Mouse (Mus musculus): Measurements from ENCODE around the gene Spryd3.
A peak's percentile ranks its signal among the peaks of the same experiment; 100 is the strongest.

Spryd3 gene

GRCm38 (mm10) chr15:102146882-102147281 is 10.8 kb upstream of the Spryd3 start:
- DNase-seq (ENCODE audit: low spot score in 2 of 2): no peak

- no peak for DNase-seq (ENCODE audit: low spot score in 2 of 2)
These were observed 10.1 kb upstream of the Spryd3 start for GRCm38 (mm10) chr15:102146089-102146488.

- peak in 1 of 2 experiments; percentile 44 for DNase-seq (ENCODE audit: low spot score in 2 of 2)
These were observed 9.3 kb upstream of the Spryd3 start for GRCm38 (mm10) chr15:102145330-102145729.

GRCm38 (mm10) chr15:102144726-102145125 is 8.7 kb upstream of the Spryd3 start:
- no peak for DNase-seq (ENCODE audit: low spot score in 2 of 2)

- no peak for DNase-seq (ENCODE audit: low spot score in 2 of 2)
These were observed 8.3 kb upstream of the Spryd3 start, which contains the start of gene Igfbp6 for GRCm38 (mm10) chr15:102144274-102144711. Gene Igfbp6 (plus strand): TSS chr15:102144362.

GRCm38 (mm10) chr15:102142914-102143912 is 7.2 kb upstream of the Spryd3 start:
- DNase-seq (ENCODE audit: low spot score in 2 of 2): no peak

GRCm38 (mm10) chr15:102141120-102141519 is 5.1 kb upstream of the Spryd3 start:
- DNase-seq (ENCODE audit: low spot score in 2 of 2): no peak

- no peak for DNase-seq (ENCODE audit: low spot score in 2 of 2)
These were observed 409 bp downstream of the Spryd3 start for GRCm38 (mm10) chr15:102135522-102136128.

- no peak for DNase-seq (ENCODE audit: low spot score in 2 of 2)
These were observed 1.3 kb downstream of the Spryd3 start for GRCm38 (mm10) chr15:102134709-102135108.

GRCm38 (mm10) chr15:102133314-102133713 is 2.7 kb downstream of the Spryd3 start:
- DNase-seq (ENCODE audit: low spot score in 2 of 2): no peak

GRCm38 (mm10) chr15:102126303-102126702 is 9.7 kb downstream of the Spryd3 start:
- no peak for DNase-seq (ENCODE audit: low spot score in 2 of 2)

GRCm38 (mm10) chr15:102120530-102120929 is 15.5 kb downstream of the Spryd3 start:
- DNase-seq (ENCODE audit: low spot score in 2 of 2): no peak

- DNase-seq (ENCODE audit: low spot score in 2 of 2): no peak
These were observed 16.2 kb downstream of the Spryd3 start for GRCm38 (mm10) chr15:102119831-102120170.

- no peak for DNase-seq (ENCODE audit: low spot score in 2 of 2)
These were observed 16.8 kb downstream of the Spryd3 start for GRCm38 (mm10) chr15:102119121-102119830.

GRCm38 (mm10) chr15:102118591-102118990 is 17.4 kb downstream of the Spryd3 start:
- DNase-seq (ENCODE audit: low spot score in 2 of 2): no peak

GRCm38 (mm10) chr15:102117461-102118443 is 18.3 kb downstream of the Spryd3 start:
- no peak for DNase-seq (ENCODE audit: low spot score in 2 of 2)

GRCm38 (mm10) chr15:102116753-102117415 is 19.1 kb downstream of the Spryd3 start:
- DNase-seq (ENCODE audit: low spot score in 2 of 2): no peak

- DNase-seq (ENCODE audit: low spot score in 2 of 2): no peak
These were observed 20.3 kb downstream of the Spryd3 start for GRCm38 (mm10) chr15:102115731-102116231.

- no peak for DNase-seq (ENCODE audit: low spot score in 2 of 2)
These were observed 21.3 kb downstream of the Spryd3 start for GRCm38 (mm10) chr15:102114651-102115260.

- DNase-seq (ENCODE audit: low spot score in 2 of 2): no peak
These were observed 22.4 kb downstream of the Spryd3 start for GRCm38 (mm10) chr15:102113674-102114073.

All from frontal cortex, postnatal 25 days (tissue).